Mouse (Mus musculus) frontal cortex, postnatal 10 days (tissue): ENCODE data around the gene Aym1.

Experiments
- DNase-seq, 2 experiments: peaks; one replicate each; pipeline ENCODE4 v3.0.0; 2022; ENCODE audit warnings: low spot score in 2 of 2, mixed read lengths in 1 of 2

Aym1 gene

DNA sequence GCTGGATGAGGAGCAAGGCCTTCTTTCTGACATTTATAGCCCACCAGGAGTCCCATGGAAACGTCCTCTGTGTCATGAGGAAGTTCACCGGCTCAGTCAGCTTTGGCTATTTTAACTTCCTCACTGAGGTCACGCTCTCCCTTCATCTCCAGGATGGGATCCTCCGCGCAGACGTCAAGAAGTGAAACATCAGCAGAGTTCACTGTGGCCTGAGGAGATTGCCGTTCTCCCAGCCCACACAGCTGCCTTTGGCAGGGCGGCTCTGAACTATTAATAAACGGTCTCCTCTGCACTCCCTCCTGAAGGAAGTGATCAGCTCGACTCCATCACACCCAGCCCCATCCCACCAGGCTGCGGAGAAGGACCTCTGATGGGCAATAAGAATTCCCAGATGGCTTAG lies 45.6 kb downstream of the Aym1 start:
- no peak for DNase-seq

DNA sequence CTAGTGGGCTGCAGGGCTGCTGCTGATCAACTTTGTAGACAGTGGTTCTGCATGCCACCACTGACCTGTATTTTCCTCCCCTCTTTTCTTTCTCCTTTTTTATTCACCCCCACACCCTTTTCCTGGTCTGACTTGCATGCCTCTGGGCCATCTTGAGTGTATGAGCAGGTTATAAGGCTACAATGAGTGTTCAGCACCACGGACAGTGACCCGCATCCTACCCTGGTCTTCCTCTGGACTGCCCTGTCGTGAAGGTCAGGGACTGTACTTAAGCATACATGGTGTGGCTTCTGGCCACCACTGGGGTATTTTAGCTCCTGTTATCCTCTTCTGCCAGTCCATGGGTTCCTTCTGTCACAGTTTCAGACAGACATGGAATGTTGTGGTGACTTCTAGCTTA lies 50.3 kb downstream of the Aym1 start:
- no peak for DNase-seq
